8 mouse cellular contexts compared by ENCODE assay signal in genomic region chr3:89259076-89259475, GRCm38 (mm10). TPM values are rescaled to one million over a fixed set of nuclear protein-coding genes. Genes with fewer than 3 reads are reported as not detected.
DNase-seq lines count a peak whose midpoint lies in the region; ATAC-seq lines count a peak whose summit lies in the region.

Gene Dpm3 (plus strand): TSS chr3:89259358.

- no peak within 1 kb of the TSS for H3K27ac ChIP-seq in lung, embryonic 16.5 days (ENCODE audit: low read length)
- no peak within 1 kb of the TSS for H3K27ac ChIP-seq in brown adipose tissue, adult 24 weeks (replicated peaks; ENCODE audit: low read depth, low read length)
- H3K27ac ChIP-seq in heart, embryonic 12.5 days (ENCODE audit: poor library complexity, severe bottlenecking) = no peak within 1 kb of the TSS

- no peak within 1 kb of the TSS for H3K9ac ChIP-seq in lung, embryonic 16.5 days (ENCODE audit: low read length)
- H3K9ac ChIP-seq in heart, embryonic 12.5 days = no peak within 1 kb of the TSS

- 44% methylated on average over 7 of the region's 7 CpGs for WGBS in lung, embryonic 16.5 days
- WGBS in heart, embryonic 12.5 days = 46% methylated on average over 7 of the region's 7 CpGs

- no peak for DNase-seq in lung, postnatal 4 days
- no peak for DNase-seq in left cerebral cortex, postnatal 10 days (ENCODE audit: extremely low spot score in 1 of 2, low spot score in 2 of 2)
- DNase-seq in ovary, adult 18-20 months (ENCODE audit: low spot score) = no peak
- no peak for DNase-seq in cerebellum, adult 11-12 months

- no peaks in the 10 kb centered on the region for H3K4me1 ChIP-seq in lung, embryonic 16.5 days (replicated peaks; ENCODE audit: control insufficient read depth, insufficient read depth, low read length)
- 0 out of 2 replicates have a peak, but pooled peaks cover 6% of the 10 kb centered on the region for H3K4me1 ChIP-seq in brown adipose tissue, adult 24 weeks (ENCODE audit: control insufficient read depth, insufficient read depth, insufficient read length, low read length)
- 0 out of 2 replicates have a peak, but pooled peaks cover 7% of the 10 kb centered on the region for H3K4me1 ChIP-seq in heart, embryonic 12.5 days (replicated peaks)

- H3K27me3 ChIP-seq in lung, embryonic 16.5 days (ENCODE audit: control insufficient read depth, insufficient read depth, low read depth, low read length) = no peaks in the 10 kb centered on the region
- H3K27me3 ChIP-seq in heart, embryonic 12.5 days (replicated peaks) = no peaks in the 10 kb centered on the region

- H3K4me2 ChIP-seq in lung, embryonic 16.5 days (ENCODE audit: low read depth, low read length) = no peak within 1 kb of the TSS
- H3K4me2 ChIP-seq in heart, embryonic 12.5 days = no peak within 1 kb of the TSS

- intact Hi-C loops in left cerebral cortex, postnatal 10 days (cut with DNase I) = no loop called here

- H3K9me3 ChIP-seq in lung, embryonic 16.5 days (ENCODE audit: control insufficient read depth, low read length) = no peaks in the 10 kb centered on the region
- no peaks in the 10 kb centered on the region for H3K9me3 ChIP-seq in heart, embryonic 12.5 days (replicated peaks)

- no peak for ATAC-seq in lung, embryonic 16.5 days (ENCODE audit: low read depth)
- no peak for ATAC-seq in heart, embryonic 12.5 days (ENCODE audit: insufficient number of reproducible peaks, low FRiP score)
- no peak for ATAC-seq in monocyte, adult 5-6 weeks (replicated peaks; ENCODE audit: insufficient number of reproducible peaks, low FRiP score, low TSS enrichment, poor library complexity, severe bottlenecking)

- H3K36me3 ChIP-seq in lung, embryonic 16.5 days (ENCODE audit: control insufficient read depth, insufficient read depth, low read length) = no peaks in the 10 kb centered on the region
- H3K36me3 ChIP-seq in heart, embryonic 12.5 days = no peaks in the 10 kb centered on the region

- H3K4me3 ChIP-seq in lung, embryonic 16.5 days (ENCODE audit: low read length) = no peak within 1 kb of the TSS
- H3K4me3 ChIP-seq in brown adipose tissue, adult 24 weeks (ENCODE audit: insufficient read depth, low read depth, low read length) = no peak within 1 kb of the TSS
- no peak within 1 kb of the TSS for H3K4me3 ChIP-seq in heart, embryonic 12.5 days

RNA-seq across cellular contexts. Expression of gene Dpm3, which starts in this region (rescaled TPM):
- polyA plus RNA-seq in lung, embryonic 16.5 days (2015; fragmentation: Nextera tagmentation; extraction: Ambion mirVana) = 135 and 138 TPM in 2 replicates
- polyA plus RNA-seq in brown adipose tissue, adult 24 weeks (2012; ENCODE audit: insufficient read depth, insufficient read length, missing spikeins) = 125 and 130 TPM in 2 replicates
- polyA plus RNA-seq in heart, embryonic 12.5 days (2016; fragmentation: Nextera tagmentation; extraction: Ambion mirVana) = 65.1 and 79.2 TPM in 2 replicates
- 10 to 100 TPM; 47.1 to 51.1 TPM for total RNA-seq in left cerebral cortex, postnatal 10 days (2021)
- 67.3 to 102 TPM (median 83.1 TPM) in 3 replicates for total RNA-seq in monocyte, adult 5-6 weeks (2017)
